Mouse (Mus musculus): ENCODE results near the gene Trmt10b. TPM values are rescaled to one million over a fixed set of nuclear protein-coding genes. Genes with fewer than 3 reads are reported as not detected.

Gene Trmt10b
- 10 to 100 TPM; 12.7 to 15.8 TPM for total RNA-seq (2021)

DNA sequence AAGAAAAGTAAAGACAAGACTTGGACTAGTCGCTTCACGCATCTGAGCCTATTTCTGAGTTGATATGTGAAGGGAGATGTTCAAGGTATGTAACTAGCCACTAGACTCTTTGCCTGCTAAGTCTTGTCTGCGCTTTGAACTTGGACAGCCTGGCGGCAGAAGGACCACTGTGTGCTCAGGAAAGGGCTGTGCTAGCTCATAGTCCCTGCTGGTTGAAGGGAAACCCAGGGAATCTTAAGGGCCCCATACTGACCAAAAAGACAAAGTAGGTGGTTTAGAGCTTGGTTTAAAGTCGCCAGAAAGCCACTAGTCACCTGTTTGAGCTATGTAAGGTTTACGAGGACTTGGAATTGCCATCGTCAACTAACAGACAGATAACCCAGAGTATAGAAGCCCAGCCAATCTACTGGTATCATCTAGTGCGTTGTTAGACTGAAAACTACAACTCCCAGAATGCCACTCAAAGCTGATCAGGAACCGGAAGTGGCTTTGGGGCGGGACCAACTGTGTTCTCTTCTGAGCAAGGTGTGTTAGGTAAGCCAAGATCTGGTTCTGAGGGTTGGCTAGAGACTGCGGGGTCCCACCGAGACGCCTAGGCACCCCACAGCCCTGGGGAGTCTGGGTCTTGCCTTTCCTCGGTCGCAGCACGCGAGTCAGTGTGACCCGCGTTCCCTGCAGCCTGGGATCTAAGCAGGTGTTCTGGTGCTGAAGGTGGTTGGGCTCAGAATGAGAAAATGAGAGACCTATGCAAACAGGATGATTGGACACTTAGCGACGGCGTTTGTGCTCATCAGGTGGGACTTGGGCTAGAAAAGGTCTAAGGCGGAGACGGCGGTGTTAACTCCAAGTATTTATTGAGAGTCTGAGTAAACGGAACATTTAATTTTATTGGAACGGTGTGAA, at the start of gene Trmt10b:
Trmt10b (plus strand) TSS at position 466 of the 903 bp plus-strand sequence.
- intact Hi-C loops (cut with DNase I) = loop anchor here (2.0 to 5.0 kb wide), 2 partner anchors 24 to 280 kb away; partner anchors contain the start of gene Polr1e

DNA sequence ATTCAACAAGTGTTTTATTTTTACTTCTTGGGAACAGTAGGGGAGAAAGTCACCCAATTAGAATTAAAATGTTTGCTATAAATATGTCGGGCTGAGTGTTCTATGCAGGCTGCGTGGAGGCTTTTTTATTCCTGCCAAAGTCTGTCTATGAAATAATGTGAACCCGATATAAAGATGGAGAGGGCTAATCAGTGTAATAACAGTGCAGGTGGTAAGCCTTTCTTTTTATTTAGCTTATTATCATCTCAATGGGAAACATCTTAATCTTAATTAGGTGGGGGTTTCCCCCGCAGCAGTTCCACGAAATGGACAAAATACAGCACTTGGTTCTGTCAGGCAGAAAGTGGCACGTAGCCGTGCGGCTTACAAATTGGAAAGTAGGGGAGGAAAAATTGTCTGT, 45.7 kb upstream of the Trmt10b start:
- no peak for DNase-seq (ENCODE audit: low spot score in 2 of 2)
- intact Hi-C loops (cut with DNase I) = no loop called here

More for the DNA sequence above, at the start of gene Trmt10b:
- peak; percentile 77 to 84 for DNase-seq (ENCODE audit: low spot score in 2 of 2)

GRCm38 (mm10) chr4:45252861-45253262, 44.1 kb upstream of the Trmt10b start:
- DNase-seq (ENCODE audit: low spot score in 2 of 2) = peak in 1 of 2 experiments; percentile 30
- intact Hi-C loops (cut with DNase I) = no loop called here

GRCm38 (mm10) chr4:45253839-45254601, 42.9 kb upstream of the Trmt10b start:
- intact Hi-C loops (cut with DNase I) = no loop called here
- peak; percentile 24 to 50 for DNase-seq (ENCODE audit: low spot score in 2 of 2)

GRCm38 (mm10) chr4:45259232-45259832, 37.6 kb upstream of the Trmt10b start:
- DNase-seq (ENCODE audit: low spot score in 2 of 2) = peak in 1 of 2 experiments; percentile 32
- intact Hi-C loops (cut with DNase I) = no loop called here

GRCm38 (mm10) chr4:45261551-45261950, 35.4 kb upstream of the Trmt10b start:
- intact Hi-C loops (cut with DNase I) = loop anchor here (5.0 kb wide), 1 partner anchor 74 kb away; no protein-coding TSS in a partner anchor
- no peak for DNase-seq (ENCODE audit: low spot score in 2 of 2)

GRCm38 (mm10) chr4:45267883-45268282, 29.0 kb upstream of the Trmt10b start:
- DNase-seq (ENCODE audit: low spot score in 2 of 2) = no peak
- intact Hi-C loops (cut with DNase I) = no loop called here

DNA sequence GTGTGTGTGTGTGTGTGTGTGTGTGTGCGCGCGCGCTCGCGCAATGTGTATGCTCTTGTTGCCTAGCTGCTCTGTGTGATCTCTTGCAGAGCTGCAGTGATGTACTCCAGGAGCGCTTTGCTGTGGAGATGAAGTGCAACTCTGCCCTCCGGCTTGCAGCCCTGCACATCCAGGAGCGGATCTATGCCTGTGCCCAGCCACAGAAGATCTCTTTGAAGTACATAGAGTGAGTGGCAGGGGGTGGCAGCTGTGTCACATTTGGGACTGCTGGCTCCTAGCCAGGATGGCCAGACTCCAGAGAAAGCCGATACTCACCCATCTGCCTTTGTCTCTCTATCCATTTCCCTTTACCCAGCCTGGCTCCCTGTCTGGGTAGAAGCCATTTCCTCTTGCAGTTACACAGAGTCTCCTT, 25.9 kb upstream of the Trmt10b start:
- peak in 1 of 2 experiments; percentile 21 for DNase-seq (ENCODE audit: low spot score in 2 of 2)
- intact Hi-C loops (cut with DNase I) = no loop called here

- intact Hi-C loops (cut with DNase I) = no loop called here
- DNase-seq (ENCODE audit: low spot score in 2 of 2) = no peak
These were observed 21.2 kb upstream of the Trmt10b start for GRCm38 (mm10) chr4:45275770-45276169.

GRCm38 (mm10) chr4:45279292-45279691, 17.6 kb upstream of the Trmt10b start:
- no peak for DNase-seq (ENCODE audit: low spot score in 2 of 2)
- intact Hi-C loops (cut with DNase I) = no loop called here

- DNase-seq (ENCODE audit: low spot score in 2 of 2) = peak; percentile 54 to 72
- intact Hi-C loops (cut with DNase I) = loop anchor here (1.0 to 5.0 kb wide), 4 partner anchors 117 to 263 kb away; partner anchors contain the start of genes Polr1e and Tomm5
These were observed 16.9 kb upstream of the Trmt10b start for GRCm38 (mm10) chr4:45279981-45280548.

- intact Hi-C loops (cut with DNase I) = no loop called here
- peak in 1 of 2 experiments; percentile 13 for DNase-seq (ENCODE audit: low spot score in 2 of 2)
These were observed 10.6 kb upstream of the Trmt10b start for GRCm38 (mm10) chr4:45286318-45286717.

DNA sequence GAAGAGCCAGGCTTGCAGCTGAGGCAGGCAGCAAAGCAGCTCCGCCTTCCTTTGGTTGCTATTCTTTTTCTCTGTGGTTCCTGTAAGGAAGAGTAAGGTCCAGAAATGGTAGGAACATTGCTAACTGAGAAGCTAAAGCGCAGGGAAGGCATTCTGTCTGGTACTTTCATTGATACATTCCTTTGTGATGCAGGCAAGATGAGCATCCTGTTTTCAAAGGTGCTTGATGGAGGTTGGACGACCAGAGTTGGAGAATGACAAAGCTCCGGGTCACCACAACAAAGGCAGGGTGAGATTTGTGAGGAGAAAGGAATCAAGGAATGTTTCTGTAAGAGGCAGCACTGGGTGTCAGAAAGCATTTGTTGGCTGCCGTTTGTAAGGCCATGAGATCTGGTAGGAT, 9.0 kb upstream of the Trmt10b start:
- DNase-seq (ENCODE audit: low spot score in 2 of 2) = no peak
- intact Hi-C loops (cut with DNase I) = no loop called here

- DNase-seq (ENCODE audit: low spot score in 2 of 2) = no peak
- intact Hi-C loops (cut with DNase I) = no loop called here
These were observed 8.6 kb downstream of the Trmt10b start for GRCm38 (mm10) chr4:45305536-45305935.

DNA sequence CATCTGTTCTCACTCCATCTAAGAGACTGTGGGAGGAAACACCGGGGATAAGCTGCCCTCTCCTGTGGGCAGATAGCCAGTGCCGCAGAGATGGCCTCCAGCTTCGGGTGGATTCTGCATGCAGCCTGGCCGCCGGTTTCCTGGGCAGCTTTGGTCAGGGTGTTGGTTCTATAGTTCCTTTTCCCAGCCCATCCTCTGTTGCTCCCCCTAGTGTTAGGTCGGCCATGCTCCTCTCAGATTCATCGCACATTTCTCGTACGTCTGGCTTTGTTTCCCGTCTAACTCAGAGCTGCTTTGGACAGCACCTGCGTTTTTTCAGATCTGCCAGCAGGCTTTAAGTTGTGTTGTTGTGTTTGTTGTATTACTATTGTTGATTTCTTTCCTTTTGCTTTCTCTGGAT, 11.1 kb downstream of the Trmt10b start:
- intact Hi-C loops (cut with DNase I) = no loop called here
- peak in 1 of 2 experiments; percentile 21 for DNase-seq (ENCODE audit: low spot score in 2 of 2)

DNA sequence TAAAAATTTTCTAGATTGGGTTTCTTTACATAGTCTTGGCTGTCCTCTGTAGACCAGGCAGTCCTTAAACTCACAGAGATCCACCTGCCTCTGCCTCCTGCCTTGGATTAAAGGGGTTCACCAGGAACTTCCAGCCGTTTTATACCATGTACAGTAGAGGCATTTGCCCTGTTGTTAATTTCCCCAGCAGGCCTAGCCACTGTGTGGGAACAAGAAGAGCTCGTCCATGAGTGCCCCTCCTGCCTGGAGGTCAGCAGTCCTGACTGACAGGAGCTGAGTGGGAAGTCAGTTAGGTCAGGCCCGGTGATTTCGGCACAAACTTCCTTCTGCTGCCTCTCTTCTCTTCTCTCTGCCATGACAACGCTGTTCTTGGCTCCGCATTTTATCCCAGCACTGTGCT, 11.7 kb downstream of the Trmt10b start:
- no peak for DNase-seq (ENCODE audit: low spot score in 2 of 2)
- intact Hi-C loops (cut with DNase I) = no loop called here

DNA sequence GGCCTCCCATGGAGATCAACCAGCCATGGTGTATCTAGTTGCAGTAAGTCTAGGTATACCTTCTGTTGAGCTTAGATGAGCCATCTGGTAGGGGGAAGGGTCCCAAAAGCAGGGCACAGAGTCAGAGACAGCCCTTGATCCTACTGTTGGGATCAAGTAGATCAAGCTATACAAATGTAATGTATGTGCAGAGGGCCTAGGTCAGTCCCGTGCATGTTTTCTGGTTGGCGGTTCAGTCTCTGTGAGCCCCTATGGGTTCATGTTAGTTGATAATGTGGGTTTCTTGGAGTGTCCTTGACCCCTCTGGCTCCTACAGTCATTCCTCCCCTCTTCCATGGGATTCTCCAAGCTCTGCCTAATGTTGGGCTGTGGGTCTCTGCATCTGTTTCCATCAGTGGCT, 14.1 kb downstream of the Trmt10b start:
- DNase-seq (ENCODE audit: low spot score in 2 of 2) = no peak
- intact Hi-C loops (cut with DNase I) = no loop called here

GRCm38 (mm10) chr4:45320159-45320816, 23.4 kb downstream of the Trmt10b start:
- DNase-seq (ENCODE audit: low spot score in 2 of 2) = peak; percentile 91 to 93
- intact Hi-C loops (cut with DNase I) = loop anchor here (1.0 to 2.0 kb wide), 2 partner anchors 21 to 23 kb away; partner anchors contain the start of gene Trmt10b

- no peak for DNase-seq (ENCODE audit: low spot score in 2 of 2)
- intact Hi-C loops (cut with DNase I) = no loop called here
These were observed 34.2 kb downstream of the Trmt10b start for GRCm38 (mm10) chr4:45331139-45331538.
